Mouse (Mus musculus) thymus, adult 2 months (tissue): ENCODE data around the gene Klhl26.

ENCODE experiments used
- CTCF ChIP-seq: fragments of 200-500 bp; IDR thresholded peaks from 2 replicates; pipeline ENCODE4 v1.5.1; 2012; ENCODE audit warnings: mild to moderate bottlenecking, control low read depth, low read length, moderate library complexity, borderline replicate concordance; ENCODE audit not compliant: control insufficient read depth, poor library complexity, insufficient read depth; ENCODE audit errors: extremely low read depth
- POLR2A ChIP-seq: fragments of 200-500 bp; IDR thresholded peaks from 2 replicates; pipeline ENCODE4 v1.6.1; 2012; ENCODE audit warnings: mild to moderate bottlenecking, low read length, control low read depth, moderate library complexity; ENCODE audit not compliant: control insufficient read depth, poor library complexity, insufficient read depth; ENCODE audit errors: extremely low read depth

DNA sequence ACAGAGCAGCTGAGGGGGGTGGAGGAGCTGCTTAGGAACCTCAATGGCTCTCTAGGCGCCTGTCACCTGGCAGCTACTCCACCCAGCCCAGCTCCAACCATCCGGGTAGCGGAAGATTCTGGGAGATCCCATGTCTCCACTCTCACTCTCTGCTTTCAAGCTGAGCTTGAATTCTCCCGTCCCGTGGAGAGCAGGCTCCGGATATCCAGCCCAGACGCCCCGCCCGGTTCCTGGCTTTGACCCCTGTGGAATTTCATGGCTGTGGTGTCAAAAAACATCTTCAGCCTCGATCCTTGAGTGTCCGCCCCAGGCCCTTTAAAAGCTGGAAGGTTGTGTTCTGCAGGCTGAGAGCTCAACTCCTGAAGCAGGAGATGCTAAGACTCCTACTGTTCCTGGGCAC, 10.0 kb downstream of the Klhl26 start:
- TF ChIP-seq CTCF (no peak), POLR2A (no peak)
